29 mouse cellular contexts compared by ENCODE assay signal in genomic region chr12:21173847-21174412, GRCm38 (mm10).
A peak's percentile ranks its signal among the peaks of the same experiment; 100 is the strongest.
DNase-seq lines count a peak whose midpoint lies in the region; ATAC-seq and TF ChIP-seq lines count a peak whose summit lies in the region.
"Had no signal": no experiment of that assay in that cellular context is flagged by ENCODE, and none has a peak within 500 bp of the region (broad histone marks: within the 10 kb centered on the region; RNA-seq: fewer than 3 reads in every experiment).

No protein-coding gene starts in this region.

- ATAC-seq in CD4-positive, CD25-positive, alpha-beta regulatory T cell, adult 4 months = peak; percentile 92
- ATAC-seq in neutrophil, adult 5-6 weeks (ENCODE audit: extremely low read depth, insufficient number of reproducible peaks, low FRiP score, poor library complexity, severe bottlenecking) = 0 out of 2 replicates have a peak, but pooled peaks have one; percentile 47
- no peak for ATAC-seq in forebrain, embryonic 14.5 days
- ATAC-seq: forebrain, embryonic 13.5 days; lung, postnatal 0 days had no signal

- intact Hi-C loops in gastrocnemius, adult 2 months (cut with DNase I) = no loop called here

- no peaks in the 10 kb centered on the region for H3K36me3 ChIP-seq in spleen, adult 2 months (ENCODE audit: control insufficient read depth, insufficient read depth, low read length)
- peaks cover 20% of the 10 kb centered on the region for H3K36me3 ChIP-seq in forebrain, embryonic 14.5 days (ENCODE audit: control insufficient read depth, insufficient read depth, low read length)

- 56% methylated on average over 7 of the region's 7 CpGs for WGBS in spleen, adult 2 months
- 92% methylated on average over 7 of the region's 7 CpGs for WGBS in forebrain, embryonic 14.5 days

- peak overlapping the region; percentile 67 for H3K27ac ChIP-seq in spleen, adult 2 months (ENCODE audit: insufficient read depth, low read length)
- H3K27ac ChIP-seq in forebrain, embryonic 14.5 days (ENCODE audit: low read depth, low read length) = no peak overlapping the region
- H3K27ac ChIP-seq in gastrocnemius, adult 2 months = no peak overlapping the region
- H3K27ac ChIP-seq: embryonic facial prominence, embryonic 10.5 days; embryonic facial prominence, embryonic 15.5 days; forebrain, embryonic 13.5 days; hindbrain, embryonic 13.5 days; macrophage; neural tube, embryonic 13.5 days had no signal

- H3K27me3 ChIP-seq in spleen, adult 2 months (ENCODE audit: control insufficient read depth, insufficient read depth, low read length) = no peaks in the 10 kb centered on the region
- no peaks in the 10 kb centered on the region for H3K27me3 ChIP-seq in forebrain, embryonic 14.5 days (replicated peaks; ENCODE audit: control insufficient read depth, insufficient read depth, low read length)
- H3K27me3 ChIP-seq: embryonic facial prominence, embryonic 15.5 days; forebrain, embryonic 13.5 days; hindbrain, embryonic 13.5 days; neural tube, embryonic 13.5 days had no signal

- H3K9me3 ChIP-seq in forebrain, embryonic 14.5 days (replicated peaks; ENCODE audit: control insufficient read depth, low read length) = no peaks in the 10 kb centered on the region
- H3K9me3 ChIP-seq: embryonic facial prominence, embryonic 10.5 days; embryonic facial prominence, embryonic 15.5 days; forebrain, embryonic 13.5 days; hindbrain, embryonic 13.5 days; neural tube, embryonic 13.5 days had no signal

- H3K9ac ChIP-seq in forebrain, embryonic 14.5 days (ENCODE audit: low read length) = no peak overlapping the region
- H3K9ac ChIP-seq: embryonic facial prominence, embryonic 15.5 days; forebrain, embryonic 13.5 days; hindbrain, embryonic 13.5 days; neural tube, embryonic 13.5 days had no signal

- no peak for TF ChIP-seq CTCF in spleen, adult 2 months (IDR thresholded peaks at IDR 0.05; ENCODE audit: extremely low read depth, insufficient read depth, insufficient read length, insufficient replicate concordance)
- TF ChIP-seq CTCF in gastrocnemius, adult 2 months (IDR thresholded peaks at IDR 0.05) = no peak

- H3K4me2 ChIP-seq in forebrain, embryonic 14.5 days (ENCODE audit: low read length) = no peak overlapping the region
- H3K4me2 ChIP-seq: embryonic facial prominence, embryonic 15.5 days; forebrain, embryonic 13.5 days; heart, embryonic 11.5 days; hindbrain, embryonic 13.5 days; neural tube, embryonic 13.5 days had no signal

- H3K4me1 ChIP-seq in spleen, adult 2 months (ENCODE audit: control insufficient read depth, insufficient read depth, insufficient read length) = peaks cover 9% of the 10 kb centered on the region; the same call in 1 of the 2 replicates
- no peaks in the 10 kb centered on the region for H3K4me1 ChIP-seq in forebrain, embryonic 14.5 days (ENCODE audit: control insufficient read depth, insufficient read depth, low read length)
- H3K4me1 ChIP-seq: embryonic facial prominence, embryonic 15.5 days; forebrain, embryonic 13.5 days had no signal

- no peak overlapping the region; the same call in 1 of the 2 replicates for H3K4me3 ChIP-seq in spleen, adult 2 months (ENCODE audit: extremely low read depth, insufficient read depth, insufficient read length)
- no peak overlapping the region for H3K4me3 ChIP-seq in forebrain, embryonic 14.5 days (ENCODE audit: low read depth, low read length)
- no peak overlapping the region for H3K4me3 ChIP-seq in gastrocnemius, adult 2 months
- H3K4me3 ChIP-seq: embryonic facial prominence, embryonic 10.5 days; embryonic facial prominence, embryonic 15.5 days; forebrain, embryonic 13.5 days; hindbrain, embryonic 13.5 days; neural tube, embryonic 13.5 days had no signal

- DNase-seq in spleen, adult 2 months (ENCODE audit: low read depth in 1 of 2, low spot score in 2 of 2) = no peak
- DNase-seq in spleen, postnatal 14 days (ENCODE audit: low spot score in 2 of 2) = no peak
- peak; percentile 77 for DNase-seq in induced T-regulatory cell, adult 2 months (ENCODE audit: low read depth)
- no peak for DNase-seq in forebrain, embryonic 14.5 days (ENCODE audit: low spot score)
- DNase-seq in right cerebral cortex, postnatal 14 days = no peak
- no peak for DNase-seq in gastrocnemius, adult 2 months
- DNase-seq: adrenal gland, adult 2 months; adrenal gland, postnatal 36 days; cerebellum, adult 8-10 months; cerebellum, postnatal 25 days; gastrocnemius, postnatal 36 days; heart, adult 18-20 months; heart, postnatal 36 days; kidney, adult 18-20 months; kidney, postnatal 36 days; liver; lung, adult 18-20 months; midbrain, embryonic 14.5 days; thymus, postnatal 4 days had no signal

- no peak for TF ChIP-seq POLR2A in spleen, adult 2 months (IDR thresholded peaks at IDR 0.05; ENCODE audit: low read depth, low read length)
